Mouse (Mus musculus) liver, embryonic 13.5 days (tissue): Measurements from ENCODE around the gene 4931406P16Rik. TPM values are rescaled to one million over a fixed set of nuclear protein-coding genes. Genes with fewer than 3 reads are reported as not detected.

ENCODE experiments used
- ATAC-seq: fragments of 200-750 bp; cut with Nextera tagmentation; 2 replicates; pipeline ENCODE4 v1.8.0; 2017; ENCODE audit warnings: low read depth, mild to moderate bottlenecking, moderate number of reproducible peaks, moderate library complexity
- DNase-seq: peaks from one replicate; pipeline ENCODE4 v3.0.0; 2022
- H3K27ac ChIP-seq: fragments of 300-500 bp; sonication (generic); 2 replicates; pipeline ENCODE4 v1.5.1; 2015; ENCODE audit warnings: moderate library complexity, mild to moderate bottlenecking, inconsistent platforms
- H3K27me3 ChIP-seq: fragments of 300-500 bp; sonication (generic); 2 replicates; pipeline ENCODE4 v1.6.1; 2015; ENCODE audit warnings: mild to moderate bottlenecking, inconsistent platforms
- H3K36me3 ChIP-seq: fragments of 300-500 bp; sonication (generic); 2 replicates; pipeline ENCODE4 v1.6.1; 2015; ENCODE audit warnings: mild to moderate bottlenecking, inconsistent platforms
- H3K4me1 ChIP-seq: fragments of 300-500 bp; sonication (generic); replicated peaks from 2 replicates; pipeline ENCODE4 v1.6.1; 2015; ENCODE audit warnings: inconsistent platforms
- H3K4me2 ChIP-seq: fragments of 300-500 bp; sonication (generic); 2 replicates; pipeline ENCODE4 v1.6.1; 2015; ENCODE audit warnings: inconsistent platforms, mild to moderate bottlenecking, moderate library complexity
- H3K4me3 ChIP-seq: fragments of 300-500 bp; sonication (generic); replicated peaks from 2 replicates; pipeline ENCODE4 v1.5.1; 2015; ENCODE audit warnings: mild to moderate bottlenecking, inconsistent platforms
- H3K9ac ChIP-seq: fragments of 300-500 bp; sonication (generic); 2 replicates; pipeline ENCODE4 v1.6.1; 2015; ENCODE audit warnings: mild to moderate bottlenecking, inconsistent platforms
- H3K9me3 ChIP-seq: fragments of 300-500 bp; sonication (generic); replicated peaks from 2 replicates; pipeline ENCODE4 v1.6.1; 2016; ENCODE audit warnings: inconsistent platforms
- WGBS: fragments of 180-500 bp; shearing (Covaris S2); methylation state at CpG from one replicate; pipeline ENCODE4 v1.1.7; 2015; ENCODE audit not compliant: insufficient replicate concordance; 5-methylcytosine and 5-hydroxymethylcytosine counted together
- polyA plus RNA-seq: library from polyadenylated mRNA; unstranded; fragments of >200 nt; fragmentation: Nextera tagmentation; extraction: Ambion mirVana; gene quantifications from 2 replicates; pipeline ENCODE4 v1.2.1, GENCODE M21; 2015

4931406P16Rik gene
- polyA plus RNA-seq, 1 experiment from 2014 or later, result 11.0 TPM

GRCm38 (mm10) chr7:34246870-34247499, 66.4 kb downstream of the 4931406P16Rik start:
- H3K27ac ChIP-seq, result no peak overlapping the region
- no peaks in the 10 kb centered on the region for H3K9me3 ChIP-seq
- H3K36me3 ChIP-seq, result peaks cover 83% of the 10 kb centered on the region
- no peak overlapping the region for H3K4me3 ChIP-seq
- no peak overlapping the region for H3K9ac ChIP-seq
- DNase-seq, result no peak
- no peaks in the 10 kb centered on the region for H3K27me3 ChIP-seq
- H3K4me2 ChIP-seq, result no peak overlapping the region
- no peaks in the 10 kb centered on the region for H3K4me1 ChIP-seq
- whole genome bisulfite sequencing, result 77% methylated on average over 3 of the region's 3 CpGs
- no peak for ATAC-seq

DNA sequence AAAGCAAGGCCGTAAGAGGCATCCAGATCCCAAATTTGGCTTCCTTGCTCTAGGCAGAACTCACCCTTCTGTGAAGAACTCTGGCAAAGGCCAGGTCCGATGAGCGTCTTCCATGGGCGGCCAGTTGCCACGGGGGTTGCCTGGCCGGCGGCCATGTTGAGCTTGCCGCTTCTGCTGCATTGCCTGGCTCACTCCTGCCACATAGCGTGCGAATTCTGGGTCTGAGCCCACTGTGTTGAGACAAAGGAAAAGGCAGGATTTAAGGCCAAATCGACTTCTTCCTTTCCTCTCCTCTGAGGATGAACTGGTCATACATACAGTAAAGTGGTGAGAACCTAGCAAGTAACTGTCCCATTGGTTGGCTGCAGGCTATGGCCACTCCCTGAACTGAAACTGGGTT, 71.2 kb downstream of the 4931406P16Rik start:
- Histone ChIP-seq H3K27me3 (no peaks in the 10 kb centered on the region), H3K36me3 (peaks cover 81% of the 10 kb centered on the region), H3K4me2 (no peak overlapping the region), H3K4me3 (no peak overlapping the region), H3K4me1 (0 out of 2 replicates have a peak, but pooled peaks cover under 1% of the 10 kb centered on the region), H3K9ac (no peak overlapping the region), H3K9me3 (no peaks in the 10 kb centered on the region), H3K27ac (no peak overlapping the region)
- DNase-seq (no peak), ATAC-seq (no peak)
- 92% methylated on average over 11 of the region's 11 CpGs for WGBS

DNA sequence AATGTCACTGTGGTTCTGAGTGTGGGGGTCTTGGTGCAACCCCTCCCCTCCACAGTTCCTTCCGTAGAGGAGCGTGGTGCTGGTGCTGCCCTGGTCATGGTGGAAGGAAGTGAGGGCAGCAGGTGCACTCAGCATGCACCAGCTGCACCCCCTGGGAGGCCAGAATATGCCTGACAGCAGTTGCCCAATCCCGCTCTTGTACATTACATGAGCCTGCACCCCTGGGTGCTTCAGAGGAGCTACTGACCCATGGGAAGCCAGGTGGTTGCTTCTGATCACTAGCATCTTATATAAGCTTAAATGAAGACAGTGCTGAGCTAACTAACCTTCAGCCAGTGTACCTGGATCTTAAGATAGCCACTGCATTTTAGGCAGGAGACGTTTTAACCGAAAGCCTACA, 75.3 kb downstream of the 4931406P16Rik start:
- 85% methylated on average over 5 of the region's 5 CpGs for WGBS
- no peak overlapping the region for H3K9ac ChIP-seq
- H3K36me3 ChIP-seq, result peaks cover 59% of the 10 kb centered on the region
- ATAC-seq, result no peak
- H3K4me3 ChIP-seq, result no peak overlapping the region
- no peak overlapping the region for H3K27ac ChIP-seq
- no peak overlapping the region for H3K4me2 ChIP-seq
- no peaks in the 10 kb centered on the region for H3K27me3 ChIP-seq
- H3K4me1 ChIP-seq, result peaks cover 22% of the 10 kb centered on the region
- H3K9me3 ChIP-seq, result no peaks in the 10 kb centered on the region
- no peak for DNase-seq

- ATAC-seq, result no peak
- Histone ChIP-seq H3K27me3 (no peaks in the 10 kb centered on the region), H3K36me3 (peaks cover 41% of the 10 kb centered on the region), H3K9ac (no peak overlapping the region), H3K4me3 (no peak overlapping the region), H3K4me2 (no peak overlapping the region), H3K9me3 (no peaks in the 10 kb centered on the region), H3K27ac (no peak overlapping the region), H3K4me1 (peaks cover 45% of the 10 kb centered on the region)
- 80% methylated on average over 5 of the region's 5 CpGs for WGBS
- DNase-seq, result no peak
These were observed 77.7 kb downstream of the 4931406P16Rik start for GRCm38 (mm10) chr7:34235602-34236001.

DNA sequence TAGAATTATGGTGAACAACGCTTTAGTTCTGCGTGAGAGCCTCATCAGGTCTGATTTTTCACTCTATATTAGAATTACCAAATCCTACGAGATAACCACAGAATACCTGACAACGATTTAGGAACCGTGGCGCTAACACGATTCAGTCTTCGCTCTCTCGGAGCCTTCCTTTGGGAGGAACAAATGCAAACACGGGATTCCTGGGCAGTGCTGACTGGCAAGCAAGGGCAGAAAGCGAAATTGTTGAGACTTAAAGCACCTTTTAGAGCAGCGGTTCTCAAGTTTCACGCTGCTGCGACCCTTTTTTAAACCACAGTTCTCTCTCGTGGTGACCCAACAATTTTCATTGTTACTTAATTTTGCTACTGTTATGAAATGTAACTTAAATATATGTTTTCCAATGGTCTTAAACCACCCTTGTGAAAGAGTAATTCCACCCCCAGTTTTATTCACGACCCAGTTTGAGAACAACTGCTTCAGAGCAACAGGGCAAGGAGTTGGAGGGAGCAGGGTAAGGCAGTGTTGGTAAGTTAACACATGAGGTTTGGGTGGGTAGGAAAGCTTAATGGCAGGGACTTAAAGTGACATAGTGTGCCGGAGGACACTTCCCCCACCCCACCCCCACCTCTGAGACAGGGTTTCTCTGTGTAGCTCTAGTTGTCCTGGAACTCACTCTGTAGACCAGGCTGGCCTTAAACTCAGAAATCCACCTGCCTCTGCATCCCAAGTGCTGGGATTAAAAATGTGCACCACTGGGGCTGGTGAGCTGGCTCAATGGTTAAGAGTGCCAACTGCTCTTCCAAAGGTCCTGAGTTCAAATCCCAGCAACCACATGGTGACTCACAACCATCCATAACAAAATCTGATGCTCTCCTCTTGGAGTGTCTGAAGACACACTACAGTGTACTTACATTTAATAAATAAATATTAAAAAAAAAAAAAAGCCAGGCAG, 78.5 kb downstream of the 4931406P16Rik start:
- peak overlapping the region; percentile 80 for H3K9ac ChIP-seq
- H3K4me3 ChIP-seq, result peak overlapping the region; percentile 67
- H3K27ac ChIP-seq, result peak overlapping the region; percentile 85
- WGBS, result under 1% methylated on average over 17 of the region's 17 CpGs
- peaks cover 49% of the 10 kb centered on the region for H3K4me1 ChIP-seq
- peak overlapping the region; percentile 92 for H3K4me2 ChIP-seq
- DNase-seq (no peak), ATAC-seq (no peak)
- no peaks in the 10 kb centered on the region for H3K27me3 ChIP-seq
- no peaks in the 10 kb centered on the region for H3K9me3 ChIP-seq
- H3K36me3 ChIP-seq, result peaks cover 35% of the 10 kb centered on the region

DNA sequence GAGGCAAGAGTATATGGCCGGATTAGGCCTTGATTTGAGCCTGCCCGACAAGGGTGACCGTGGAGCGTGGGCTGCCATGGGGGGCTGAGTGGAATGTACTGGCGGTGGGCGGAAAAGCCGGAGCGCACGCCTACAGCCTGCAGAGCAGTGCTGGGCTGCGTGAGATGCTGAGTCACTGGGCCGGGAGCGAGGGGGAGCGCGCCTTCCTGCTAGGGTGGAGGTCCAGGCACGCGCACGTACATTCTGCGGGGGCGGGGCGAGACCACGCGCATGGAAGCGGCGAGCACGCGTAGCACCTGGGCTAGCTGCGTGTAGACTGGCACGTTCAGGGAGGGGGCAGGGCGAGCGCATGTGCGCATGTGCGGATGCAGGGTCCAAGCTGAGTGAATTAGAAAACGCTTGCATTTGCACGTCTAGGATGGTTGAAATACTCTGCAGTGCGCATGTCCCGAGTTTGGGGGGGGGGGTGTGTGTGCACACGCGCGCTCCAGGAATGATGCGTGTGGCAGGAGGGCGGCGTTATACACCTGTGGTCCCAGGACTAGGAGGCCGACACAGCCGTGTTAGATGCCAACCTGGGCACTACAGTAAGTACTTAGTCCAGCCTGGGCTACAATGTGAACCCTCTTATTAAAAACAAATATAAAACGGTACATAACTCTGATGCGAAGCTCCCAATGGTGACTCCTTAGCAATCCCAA, 79.3 kb downstream of the 4931406P16Rik start:
- under 1% methylated on average over 46 of the region's 46 CpGs for WGBS
- peaks cover 57% of the 10 kb centered on the region for H3K4me1 ChIP-seq
- H3K27ac ChIP-seq, result peak overlapping the region; percentile 89

GRCm38 (mm10) chr7:34232785-34233725, 80.3 kb downstream of the 4931406P16Rik start:
- Histone ChIP-seq H3K9ac (peak overlapping the region; percentile 80), H3K27me3 (no peaks in the 10 kb centered on the region), H3K4me1 (peaks cover 67% of the 10 kb centered on the region), H3K36me3 (peaks cover 22% of the 10 kb centered on the region), H3K4me2 (peak overlapping the region; percentile 92), H3K27ac (peak overlapping the region; percentile 89), H3K9me3 (no peaks in the 10 kb centered on the region), H3K4me3 (peak overlapping the region; percentile 67)
- ATAC-seq (no peak), DNase-seq (no peak)
- 37% methylated on average over 7 of the region's 7 CpGs for WGBS

More for the DNA sequence above, 79.3 kb downstream of the 4931406P16Rik start:
- Histone ChIP-seq H3K36me3 (peaks cover 27% of the 10 kb centered on the region), H3K9me3 (no peaks in the 10 kb centered on the region), H3K9ac (peak overlapping the region; percentile 80), H3K27me3 (no peaks in the 10 kb centered on the region), H3K4me2 (peak overlapping the region; percentile 92), H3K4me3 (peak overlapping the region; percentile 67)
- peak; percentile 96 for DNase-seq
- ATAC-seq, result peak; percentile 89

DNA sequence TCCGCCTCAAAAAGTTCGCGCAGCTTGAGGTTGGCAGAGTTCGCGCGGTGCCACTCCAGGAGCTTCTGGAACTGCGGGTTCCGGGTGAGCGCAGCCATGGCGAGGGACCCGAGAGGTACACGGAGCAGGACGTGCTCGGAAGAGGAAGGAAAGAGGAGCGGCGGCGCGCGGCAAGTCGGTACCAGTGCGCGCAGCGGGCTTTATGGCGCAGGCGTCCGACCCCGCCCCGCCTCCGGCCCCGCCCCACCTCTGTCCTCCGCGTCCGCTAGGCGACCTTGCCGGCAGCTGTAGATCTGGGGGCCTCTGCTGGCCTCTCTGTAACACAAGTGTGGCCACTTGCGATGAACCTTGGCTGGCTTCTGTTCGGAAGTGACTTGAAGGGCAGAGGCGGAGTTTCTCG, 83.2 kb downstream of the 4931406P16Rik start, which contains the start of gene Gpi1:
Gene Gpi1 (minus strand): TSS at position 221 of the 400 bp plus-strand sequence.
- DNase-seq, result peak; percentile 76
- Histone ChIP-seq H3K4me1 (peaks cover 87% of the 10 kb centered on the region), H3K36me3 (peaks cover 35% of the 10 kb centered on the region), H3K27ac (peak within 1 kb of the TSS; percentile 84), H3K4me3 (peak within 1 kb of the TSS; percentile 80), H3K9me3 (no peaks in the 10 kb centered on the region), H3K4me2 (peak within 1 kb of the TSS; percentile 96), H3K9ac (peak within 1 kb of the TSS; percentile 87), H3K27me3 (no peaks in the 10 kb centered on the region)
- WGBS, result 1% methylated on average over 39 of the region's 39 CpGs
- ATAC-seq, result peak; percentile 70

- ATAC-seq (peak; percentile 12; the same call in 1 of the 2 replicates), DNase-seq (peak; percentile 37)
- Histone ChIP-seq H3K9me3 (no peaks in the 10 kb centered on the region), H3K4me1 (peaks cover 83% of the 10 kb centered on the region), H3K9ac (peak overlapping the region; percentile 87), H3K27ac (peak overlapping the region; percentile 84), H3K36me3 (peaks cover 39% of the 10 kb centered on the region), H3K4me3 (peak overlapping the region; percentile 80), H3K4me2 (peak overlapping the region; percentile 96), H3K27me3 (no peaks in the 10 kb centered on the region)
- WGBS, result under 1% methylated on average over 19 of the region's 19 CpGs
These were observed 83.7 kb downstream of the 4931406P16Rik start for GRCm38 (mm10) chr7:34229691-34230111.

GRCm38 (mm10) chr7:34229153-34229552, 84.2 kb downstream of the 4931406P16Rik start:
- Histone ChIP-seq H3K4me1 (peaks cover 80% of the 10 kb centered on the region), H3K4me2 (peak overlapping the region; percentile 96), H3K36me3 (peaks cover 44% of the 10 kb centered on the region), H3K9me3 (no peaks in the 10 kb centered on the region), H3K9ac (peak overlapping the region; percentile 87), H3K27ac (peak overlapping the region; percentile 84), H3K27me3 (no peaks in the 10 kb centered on the region), H3K4me3 (peak overlapping the region; percentile 80)
- DNase-seq (no peak), ATAC-seq (no peak)
- 12% methylated on average over 5 of the region's 5 CpGs for WGBS
